Mouse (Mus musculus): ENCODE measurements around the gene Mvd. TPM values are rescaled to one million over a fixed set of nuclear protein-coding genes. Genes with fewer than 3 reads are reported as not detected.

Mvd gene
- 44.6 and 45.1 TPM in 2 replicates for polyA plus RNA-seq (2016; fragmentation: Nextera tagmentation; extraction: Ambion mirVana)

DNA sequence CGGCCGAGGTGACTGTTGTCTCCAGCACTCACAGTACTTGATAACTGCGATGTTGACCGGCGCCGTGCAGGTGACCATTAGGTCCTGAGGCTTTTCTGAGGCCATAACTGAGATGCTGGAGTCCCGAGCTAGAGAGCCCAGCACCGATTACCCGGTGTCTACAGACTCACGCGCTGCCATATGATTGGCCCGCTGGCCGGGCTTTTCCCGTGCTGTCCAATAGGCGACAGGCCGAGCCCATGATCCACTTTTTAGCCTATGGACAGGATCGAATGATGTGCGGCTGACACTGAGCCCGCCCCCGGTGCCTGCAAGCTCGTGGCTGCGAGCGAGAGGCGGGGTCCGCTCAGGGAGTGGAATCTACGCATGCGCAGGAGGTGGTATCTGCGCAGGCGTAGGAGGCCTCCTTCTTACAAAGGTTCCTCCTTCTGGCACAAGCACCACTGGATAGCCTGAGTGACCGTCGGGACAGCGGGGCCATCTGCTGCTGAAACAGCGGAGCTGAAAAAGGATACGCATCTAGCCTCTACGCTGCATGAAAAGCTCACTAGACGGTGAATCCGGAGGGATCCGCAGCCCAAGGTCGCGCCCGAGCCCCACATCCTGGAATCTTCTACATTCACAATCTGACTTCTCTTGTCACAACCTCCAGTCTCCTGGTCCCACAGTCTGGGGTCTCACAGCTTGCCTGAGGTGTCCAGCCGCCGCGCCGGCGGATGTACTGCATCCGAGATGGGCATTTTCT is at the start of gene Mvd:
Gene Mvd (minus strand): TSS at position 161 of the 745 bp plus-strand sequence.
- under 1% methylated on average over 47 of the region's 47 CpGs for WGBS
- H3K36me3 ChIP-seq: peaks cover 15% of the 10 kb centered on the region
- no peaks in the 10 kb centered on the region for H3K9me3 ChIP-seq
- H3K4me1 ChIP-seq: peaks cover 28% of the 10 kb centered on the region
- peak within 1 kb of the TSS; percentile 60 for H3K4me3 ChIP-seq
- H3K9ac ChIP-seq: peak within 1 kb of the TSS; percentile 80
- ATAC-seq (ENCODE audit: insufficient number of reproducible peaks, insufficient read depth, low FRiP score, low TSS enrichment): peak; percentile 98
- H3K27ac ChIP-seq: peak within 1 kb of the TSS; percentile 96
- peak within 1 kb of the TSS; percentile 96 for H3K4me2 ChIP-seq (replicated peaks)
- no peaks in the 10 kb centered on the region for H3K27me3 ChIP-seq

DNA sequence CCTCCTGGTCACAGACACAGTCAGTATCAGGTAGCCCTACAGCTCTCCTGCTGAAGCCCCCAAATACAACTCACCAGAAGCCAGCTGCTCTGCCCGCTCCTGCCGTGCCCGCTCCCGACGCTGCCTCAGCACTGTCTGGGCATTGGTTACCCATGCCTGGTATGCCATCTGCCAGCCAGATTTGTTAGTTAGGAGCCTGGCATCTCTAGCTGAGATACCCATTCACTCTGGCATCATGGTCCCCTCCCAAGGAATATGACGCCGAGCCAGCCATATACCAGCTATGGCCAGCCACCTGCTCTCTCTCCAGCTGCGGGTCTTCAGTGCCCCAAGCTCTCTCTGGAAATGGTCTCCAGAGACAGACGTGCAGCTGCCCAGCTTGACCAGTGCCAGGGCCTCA is 45.2 kb upstream of the Mvd start:
- H3K4me2 ChIP-seq (replicated peaks): no peak overlapping the region
- H3K36me3 ChIP-seq: peaks cover 86% of the 10 kb centered on the region
- no peak for ATAC-seq (ENCODE audit: insufficient number of reproducible peaks, insufficient read depth, low FRiP score, low TSS enrichment)
- no peaks in the 10 kb centered on the region for H3K27me3 ChIP-seq
- H3K4me1 ChIP-seq: no peaks in the 10 kb centered on the region
- no peak overlapping the region for H3K4me3 ChIP-seq
- no peak overlapping the region for H3K27ac ChIP-seq
- no peak overlapping the region for H3K9ac ChIP-seq
- H3K9me3 ChIP-seq: no peaks in the 10 kb centered on the region
- WGBS: 94% methylated on average over 9 of the region's 9 CpGs

DNA sequence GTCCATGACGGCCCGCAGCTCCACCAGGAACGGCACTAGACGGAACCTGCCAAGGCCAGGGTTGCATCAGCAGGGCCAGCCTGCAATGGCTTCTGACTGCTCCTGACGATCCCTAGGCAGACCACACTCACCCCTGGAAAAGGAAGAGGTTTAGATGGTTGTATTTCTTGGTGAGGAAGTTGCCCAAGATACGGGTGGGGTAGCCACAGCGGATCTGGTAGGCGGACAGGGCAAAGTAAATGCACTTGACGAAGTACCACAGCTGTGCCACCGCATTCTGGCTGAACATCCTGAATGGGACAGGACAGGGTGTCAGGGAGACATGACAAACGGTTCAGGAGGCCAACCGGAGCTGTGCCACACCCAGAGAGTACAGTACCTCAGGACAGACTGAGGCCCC is 41.6 kb upstream of the Mvd start:
- 92% methylated on average over 12 of the region's 12 CpGs for WGBS
- Histone ChIP-seq H3K4me2 (replicated peaks) (no peak overlapping the region), H3K27me3 (no peaks in the 10 kb centered on the region), H3K9ac (no peak overlapping the region), H3K4me1 (no peaks in the 10 kb centered on the region), H3K27ac (no peak overlapping the region), H3K4me3 (no peak overlapping the region), H3K9me3 (no peaks in the 10 kb centered on the region), H3K36me3 (peaks cover 95% of the 10 kb centered on the region)
- no peak for ATAC-seq (ENCODE audit: insufficient number of reproducible peaks, insufficient read depth, low FRiP score, low TSS enrichment)

GRCm38 (mm10) chr8:122483877-122484276 is 40.7 kb upstream of the Mvd start:
- WGBS: 96% methylated on average over 7 of the region's 7 CpGs
- H3K4me3 ChIP-seq: no peak overlapping the region
- ATAC-seq (ENCODE audit: insufficient number of reproducible peaks, insufficient read depth, low FRiP score, low TSS enrichment): no peak
- no peaks in the 10 kb centered on the region for H3K9me3 ChIP-seq
- no peak overlapping the region for H3K4me2 ChIP-seq (replicated peaks)
- no peaks in the 10 kb centered on the region for H3K27me3 ChIP-seq
- H3K9ac ChIP-seq: no peak overlapping the region
- no peak overlapping the region for H3K27ac ChIP-seq
- H3K4me1 ChIP-seq: no peaks in the 10 kb centered on the region
- peaks cover 96% of the 10 kb centered on the region for H3K36me3 ChIP-seq

GRCm38 (mm10) chr8:122482448-122482847 is 39.2 kb upstream of the Mvd start:
- Histone ChIP-seq H3K36me3 (peaks cover 98% of the 10 kb centered on the region), H3K4me2 (replicated peaks) (no peak overlapping the region), H3K9me3 (no peaks in the 10 kb centered on the region), H3K4me1 (no peaks in the 10 kb centered on the region), H3K4me3 (no peak overlapping the region), H3K27me3 (no peaks in the 10 kb centered on the region), H3K9ac (no peak overlapping the region), H3K27ac (no peak overlapping the region)
- no peak for ATAC-seq (ENCODE audit: insufficient number of reproducible peaks, insufficient read depth, low FRiP score, low TSS enrichment)
- 91% methylated on average over 8 of the region's 8 CpGs for WGBS

DNA sequence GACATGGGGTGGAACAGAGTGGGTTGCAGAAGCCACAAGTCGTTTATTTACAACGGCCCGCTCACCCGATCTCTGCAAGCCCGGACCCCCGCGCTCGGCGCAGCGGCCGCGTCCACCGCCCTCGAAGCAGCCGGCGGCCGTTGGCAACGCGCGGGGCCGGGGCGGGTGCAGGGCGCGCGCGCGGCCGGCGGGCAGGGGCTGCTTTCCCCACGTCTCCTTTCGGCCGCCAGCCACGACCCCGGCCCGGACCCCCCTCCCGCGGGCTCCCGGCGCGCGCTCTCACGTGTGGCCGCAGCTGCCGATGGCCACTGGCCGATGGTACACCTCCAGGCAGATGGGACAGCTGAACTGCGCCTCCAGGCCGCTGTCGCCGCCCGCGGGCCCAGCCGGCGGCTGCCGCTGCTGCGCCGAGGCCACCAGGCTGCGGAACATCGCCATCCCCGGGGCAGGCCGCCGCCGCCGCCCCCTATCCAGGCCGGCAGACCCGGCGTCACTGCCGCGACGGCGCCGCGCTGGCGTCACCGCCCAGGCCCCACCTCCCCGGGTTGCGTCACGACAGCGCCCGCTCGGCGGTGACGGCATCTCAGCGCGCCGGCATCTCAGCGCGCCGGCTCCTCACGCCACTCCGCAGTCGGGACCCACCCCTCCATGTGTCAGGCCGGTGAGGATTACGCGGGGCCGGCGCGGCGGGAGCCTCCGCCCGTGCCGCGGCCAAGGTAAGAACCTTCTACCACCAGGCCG is 32.5 kb upstream of the Mvd start, which contains the start of the genes Rnf166 and Ctu2:
Gene Rnf166 (minus strand): TSS at position 485 of the 741 bp plus-strand sequence.
Gene Ctu2 (plus strand): TSS at position 564 of the 741 bp plus-strand sequence.
- H3K36me3 ChIP-seq: peaks cover 49% of the 10 kb centered on the region
- ATAC-seq (ENCODE audit: insufficient number of reproducible peaks, insufficient read depth, low FRiP score, low TSS enrichment): peak; percentile 56
- H3K27ac ChIP-seq: peak within 1 kb of the TSS; percentile 70
- peak within 1 kb of the TSS; percentile 94 for H3K9ac ChIP-seq
- H3K27me3 ChIP-seq: no peaks in the 10 kb centered on the region
- H3K4me1 ChIP-seq: peaks cover 21% of the 10 kb centered on the region
- no peaks in the 10 kb centered on the region for H3K9me3 ChIP-seq
- WGBS: under 1% methylated on average over 82 of the region's 103 CpGs
- peak within 1 kb of the TSS; percentile 96 for H3K4me3 ChIP-seq
- peak within 1 kb of the TSS; percentile 94 for H3K4me2 ChIP-seq (replicated peaks)

DNA sequence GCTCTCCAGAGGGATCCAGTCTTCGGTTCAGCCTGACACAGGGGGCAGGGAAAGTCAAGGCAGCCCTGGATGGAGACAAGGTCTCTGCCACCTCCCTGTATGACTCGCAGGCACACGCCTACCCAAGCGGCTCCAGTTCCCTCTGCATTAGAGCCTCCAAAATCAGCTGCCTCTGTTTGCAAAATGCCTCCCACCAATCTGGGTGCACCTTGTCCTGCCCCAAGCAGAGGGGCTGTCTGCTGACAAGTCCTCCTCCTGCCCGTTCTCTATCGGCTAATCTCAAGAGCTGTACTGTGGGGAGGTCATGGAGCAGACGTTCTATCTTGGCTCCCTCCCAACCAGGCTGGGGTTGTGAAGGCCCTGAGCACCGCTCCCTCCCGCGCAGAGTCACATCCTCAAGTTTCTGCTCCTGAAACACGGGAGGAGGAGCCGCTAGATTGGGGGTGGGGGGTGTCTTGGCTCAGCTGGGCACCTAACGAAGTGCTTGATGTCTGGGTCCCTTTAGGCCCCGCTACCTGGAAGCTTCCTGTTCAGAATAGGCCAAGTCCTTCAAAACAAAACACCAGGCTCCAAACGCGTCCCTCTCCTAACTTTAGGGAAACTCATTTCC is 31.8 kb upstream of the Mvd start:
- H3K4me1 ChIP-seq: peaks cover 21% of the 10 kb centered on the region
- H3K4me3 ChIP-seq: peak overlapping the region; percentile 96
- no peaks in the 10 kb centered on the region for H3K27me3 ChIP-seq
- no peak for ATAC-seq (ENCODE audit: insufficient number of reproducible peaks, insufficient read depth, low FRiP score, low TSS enrichment)
- peak overlapping the region; percentile 94 for H3K9ac ChIP-seq
- no peaks in the 10 kb centered on the region for H3K9me3 ChIP-seq
- 13% methylated on average over 16 of the region's 16 CpGs for WGBS
- peaks cover 49% of the 10 kb centered on the region for H3K36me3 ChIP-seq
- peak overlapping the region; percentile 70 for H3K27ac ChIP-seq
- H3K4me2 ChIP-seq (replicated peaks): peak overlapping the region; percentile 94

- no peak overlapping the region for H3K9ac ChIP-seq
- 0 out of 2 replicates have a peak overlapping the region, but pooled peaks have one; percentile 9 for H3K4me2 ChIP-seq (replicated peaks)
- H3K36me3 ChIP-seq: peaks cover 49% of the 10 kb centered on the region
Measured at GRCm38 (mm10) chr8:122473911-122474421, 30.7 kb upstream of the Mvd start.

DNA sequence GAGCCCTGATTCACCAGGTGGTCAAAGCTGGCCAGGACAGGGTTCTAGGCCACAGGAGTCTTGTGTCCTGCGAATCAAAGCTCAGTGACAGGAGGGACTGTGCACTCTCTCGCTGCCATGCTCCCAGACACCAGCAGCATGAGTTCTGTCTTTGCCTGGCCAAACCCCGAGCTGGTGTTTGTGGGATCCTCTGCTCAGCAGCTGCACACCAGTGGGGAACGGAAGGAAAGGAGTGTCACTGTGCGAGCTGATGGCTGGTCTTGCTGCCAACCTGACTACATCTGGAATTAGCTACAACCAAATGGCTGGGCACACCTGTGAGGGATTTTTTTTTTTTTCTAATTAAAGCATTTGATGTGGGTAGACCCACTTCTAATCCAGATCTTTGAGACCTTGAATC is 27.5 kb upstream of the Mvd start:
- Histone ChIP-seq H3K4me2 (replicated peaks) (no peak overlapping the region), H3K27ac (no peak overlapping the region), H3K9ac (no peak overlapping the region), H3K27me3 (no peaks in the 10 kb centered on the region), H3K9me3 (no peaks in the 10 kb centered on the region), H3K36me3 (peaks cover 62% of the 10 kb centered on the region), H3K4me1 (peaks cover 11% of the 10 kb centered on the region), H3K4me3 (no peak overlapping the region)
- WGBS: 75% methylated on average over 5 of the region's 5 CpGs
- no peak for ATAC-seq (ENCODE audit: insufficient number of reproducible peaks, insufficient read depth, low FRiP score, low TSS enrichment)

More at GRCm38 (mm10) chr8:122473911-122474421, 30.7 kb upstream of the Mvd start:
- WGBS: 88% methylated on average over 8 of the region's 8 CpGs
- Histone ChIP-seq H3K27me3 (no peaks in the 10 kb centered on the region), H3K4me1 (peaks cover 21% of the 10 kb centered on the region), H3K9me3 (no peaks in the 10 kb centered on the region), H3K27ac (no peak overlapping the region), H3K4me3 (no peak overlapping the region)
- ATAC-seq (ENCODE audit: insufficient number of reproducible peaks, insufficient read depth, low FRiP score, low TSS enrichment): no peak

GRCm38 (mm10) chr8:122469965-122470364 is 26.7 kb upstream of the Mvd start:
- Histone ChIP-seq H3K27me3 (no peaks in the 10 kb centered on the region), H3K9me3 (no peaks in the 10 kb centered on the region), H3K4me1 (peaks cover 9% of the 10 kb centered on the region), H3K36me3 (peaks cover 68% of the 10 kb centered on the region), H3K9ac (no peak overlapping the region), H3K4me3 (no peak overlapping the region), H3K4me2 (replicated peaks) (no peak overlapping the region), H3K27ac (no peak overlapping the region)
- 88% methylated on average over 10 of the region's 10 CpGs for WGBS
- no peak for ATAC-seq (ENCODE audit: insufficient number of reproducible peaks, insufficient read depth, low FRiP score, low TSS enrichment)

DNA sequence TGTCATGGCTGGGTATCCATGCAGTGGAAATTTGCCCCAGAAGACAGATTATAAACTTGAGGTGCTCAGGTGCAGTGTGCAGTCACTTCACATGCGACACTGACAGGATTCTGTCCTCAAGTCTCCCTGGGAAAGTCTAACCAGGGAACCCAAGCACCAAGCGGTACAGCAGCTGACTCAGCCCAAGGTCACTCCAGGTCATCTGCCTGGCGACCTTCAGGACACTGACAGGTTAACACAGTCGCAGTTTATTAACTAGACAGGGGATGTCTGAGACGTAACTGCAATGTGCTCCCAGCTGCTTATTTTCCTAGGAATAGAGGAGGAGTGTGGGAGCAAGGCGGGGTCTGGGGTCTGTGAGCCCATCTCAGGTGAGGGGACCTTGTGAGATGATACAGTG is 26.2 kb upstream of the Mvd start:
- ATAC-seq (ENCODE audit: insufficient number of reproducible peaks, insufficient read depth, low FRiP score, low TSS enrichment): no peak
- Histone ChIP-seq H3K4me3 (no peak overlapping the region), H3K9ac (no peak overlapping the region), H3K4me1 (peaks cover 5% of the 10 kb centered on the region; the same call in 1 of the 2 replicates), H3K27me3 (no peaks in the 10 kb centered on the region), H3K4me2 (replicated peaks) (no peak overlapping the region), H3K27ac (no peak overlapping the region), H3K36me3 (peaks cover 70% of the 10 kb centered on the region), H3K9me3 (no peaks in the 10 kb centered on the region)
- 73% methylated on average over 6 of the region's 6 CpGs for WGBS
